Mouse (Mus musculus) heart, adult 9 months (tissue): ENCODE results near the gene Ccdc150.

Source experiments
- DNase-seq, 2 experiments: peaks; one replicate each; pipeline ENCODE4 v3.0.0; 2022; ENCODE audit warnings: low spot score in 2 of 2

Ccdc150 gene

GRCm38 (mm10) chr1:54250158-54250866 lies at the start of gene Ccdc150:
Gene Ccdc150, plus strand, starts transcription at chr1:54250683.
- DNase-seq = peak; percentile 97

GRCm38 (mm10) chr1:54220273-54220672 lies 30.2 kb upstream of the Ccdc150 start:
- no peak for DNase-seq

GRCm38 (mm10) chr1:54242722-54243121 lies 7.8 kb upstream of the Ccdc150 start:
- DNase-seq = no peak

GRCm38 (mm10) chr1:54275552-54275951 lies 25.1 kb downstream of the Ccdc150 start:
- DNase-seq = no peak

- no peak for DNase-seq
Observed at GRCm38 (mm10) chr1:54279628-54280027, 29.1 kb downstream of the Ccdc150 start.

- DNase-seq = no peak
Observed at GRCm38 (mm10) chr1:54280651-54281050, 30.2 kb downstream of the Ccdc150 start.

GRCm38 (mm10) chr1:54306404-54306803 lies 55.9 kb downstream of the Ccdc150 start:
- no peak for DNase-seq

- no peak for DNase-seq
Observed at GRCm38 (mm10) chr1:54326647-54327046, 76.2 kb downstream of the Ccdc150 start.

- DNase-seq = no peak
Observed at GRCm38 (mm10) chr1:54327876-54328545, 77.5 kb downstream of the Ccdc150 start.

GRCm38 (mm10) chr1:54332988-54333387 lies 82.5 kb downstream of the Ccdc150 start:
- DNase-seq = no peak

GRCm38 (mm10) chr1:54354786-54355185 lies 104.3 kb downstream of the Ccdc150 start:
- DNase-seq = no peak

- DNase-seq = peak; percentile 23 to 32
Observed at GRCm38 (mm10) chr1:54355485-54355884, 105.0 kb downstream of the Ccdc150 start.

GRCm38 (mm10) chr1:54356566-54356965 lies 106.1 kb downstream of the Ccdc150 start:
- no peak for DNase-seq

- DNase-seq = peak; percentile 25 to 51
Observed at GRCm38 (mm10) chr1:54377506-54378051, 127.1 kb downstream of the Ccdc150 start.

- peak in 1 of 2 experiments; percentile 41 for DNase-seq
Observed at GRCm38 (mm10) chr1:54380978-54381914, 130.8 kb downstream of the Ccdc150 start.

- DNase-seq = no peak
Observed at GRCm38 (mm10) chr1:54384221-54384620, 133.7 kb downstream of the Ccdc150 start.

GRCm38 (mm10) chr1:54402736-54403135 lies 152.3 kb downstream of the Ccdc150 start:
- DNase-seq = no peak
